ENCODE assay signal across 21 mouse cellular contexts in genomic region chr12:54577235-54577634, GRCm38 (mm10).
A peak's percentile ranks its signal among the peaks of the same experiment; 100 is the strongest.
DNase-seq lines count a peak whose midpoint lies in the region; ATAC-seq and TF ChIP-seq lines count a peak whose summit lies in the region.
"Had no signal": no experiment of that assay in that cellular context is flagged by ENCODE, and none has a peak within 500 bp of the region (broad histone marks: within the 10 kb centered on the region; RNA-seq: fewer than 3 reads in every experiment).

No protein-coding gene starts in this region.

- ATAC-seq in kidney, embryonic 14.5 days (ENCODE audit: low FRiP score, low TSS enrichment) = peak; percentile 55; the same call in 1 of the 2 replicates
- ATAC-seq: CD4-positive, CD25-positive, alpha-beta regulatory T cell, adult 4 months; forebrain, postnatal 0 days; Patski had no signal

- 4% methylated on average over 5 of the region's 5 CpGs for WGBS in kidney, embryonic 14.5 days

- no peaks in the 10 kb centered on the region for H3K9me3 ChIP-seq in kidney, embryonic 14.5 days (ENCODE audit: control insufficient read depth, low read length)
- H3K9me3 ChIP-seq: embryonic facial prominence, embryonic 12.5 days; hindbrain, embryonic 12.5 days; liver, embryonic 13.5 days; lung, embryonic 15.5 days; midbrain, embryonic 12.5 days had no signal

- no peak overlapping the region for H3K9ac ChIP-seq in kidney, embryonic 14.5 days (ENCODE audit: low read depth, low read length)
- H3K9ac ChIP-seq: embryonic facial prominence, embryonic 12.5 days; forebrain, postnatal 0 days; hindbrain, embryonic 12.5 days; liver, embryonic 13.5 days; lung, embryonic 15.5 days; midbrain, embryonic 12.5 days had no signal

- no peaks in the 10 kb centered on the region; the same call in 1 of the 2 replicates for H3K4me1 ChIP-seq in kidney, embryonic 14.5 days (ENCODE audit: control insufficient read depth, insufficient read depth, low read length)
- H3K4me1 ChIP-seq in bone marrow macrophage, adult 2 months (ENCODE audit: control insufficient read depth, insufficient read depth, low read length) = peaks cover 6% of the 10 kb centered on the region; the same call in 1 of the 2 replicates
- H3K4me1 ChIP-seq: embryonic facial prominence, embryonic 12.5 days; hindbrain, embryonic 12.5 days; liver, embryonic 13.5 days; lung, embryonic 15.5 days; midbrain, embryonic 12.5 days had no signal

- H3K27ac ChIP-seq in kidney, embryonic 14.5 days (ENCODE audit: low read depth, low read length) = no peak overlapping the region
- 0 out of 2 replicates have a peak overlapping the region, but pooled peaks have one; percentile 12 for H3K27ac ChIP-seq in bone marrow macrophage, adult 2 months (ENCODE audit: insufficient read depth, low read depth, low read length)
- H3K27ac ChIP-seq: embryonic facial prominence, embryonic 12.5 days; heart, adult 2 months; hindbrain, embryonic 12.5 days; left cerebral cortex, adult 2 months; liver, embryonic 13.5 days; lung, embryonic 15.5 days; midbrain, embryonic 12.5 days had no signal

- H3K4me2 ChIP-seq in kidney, embryonic 14.5 days (replicated peaks; ENCODE audit: low read depth, low read length) = no peak overlapping the region
- H3K4me2 ChIP-seq: embryonic facial prominence, embryonic 12.5 days; hindbrain, embryonic 12.5 days; liver, embryonic 13.5 days; lung, embryonic 15.5 days; midbrain, embryonic 12.5 days had no signal

- H3K36me3 ChIP-seq in kidney, embryonic 14.5 days (ENCODE audit: control insufficient read depth, insufficient read depth, low read length) = no peaks in the 10 kb centered on the region
- H3K36me3 ChIP-seq: embryonic facial prominence, embryonic 12.5 days; hindbrain, embryonic 12.5 days; liver, embryonic 13.5 days; lung, embryonic 15.5 days; midbrain, embryonic 12.5 days had no signal

- no peak overlapping the region for H3K4me3 ChIP-seq in kidney, embryonic 14.5 days (ENCODE audit: low read length)
- H3K4me3 ChIP-seq in bone marrow macrophage, adult 2 months (ENCODE audit: insufficient read depth, low read length) = no peak overlapping the region
- H3K4me3 ChIP-seq: embryonic facial prominence, embryonic 12.5 days; heart, adult 2 months; hindbrain, embryonic 12.5 days; left cerebral cortex, adult 2 months; liver, embryonic 13.5 days; lung, embryonic 15.5 days; midbrain, embryonic 12.5 days had no signal

- TF ChIP-seq CTCF in bone marrow macrophage, adult 2 months (IDR thresholded peaks at IDR 0.05; ENCODE audit: low read depth, low read length) = no peak

- DNase-seq in kidney, postnatal 36 days = no peak
- peak; percentile 27 for DNase-seq in 3T3-L1 (ENCODE audit: low read depth, low spot score)
- DNase-seq in mesoderm, embryonic 11.5 days (ENCODE audit: low read depth, low spot score) = peak; percentile 20
- DNase-seq in heart, adult 8-10 months (ENCODE audit: low spot score) = no peak
- no peak for DNase-seq in right cerebral cortex, postnatal 14 days
- DNase-seq: cerebellum, adult 8-10 months; forebrain, postnatal 0 days; gastrocnemius, postnatal 36 days; heart, adult 2 months; liver, embryonic 13.5 days; right cerebral cortex, postnatal 25 days; spleen, adult 18-20 months had no signal

- TF ChIP-seq POLR2A in bone marrow macrophage, adult 2 months (IDR thresholded peaks at IDR 0.05; ENCODE audit: borderline replicate concordance, low read depth, low read length) = no peak

- H3K27me3 ChIP-seq in kidney, embryonic 14.5 days (ENCODE audit: control insufficient read depth, insufficient read depth, low read length) = no peaks in the 10 kb centered on the region
- H3K27me3 ChIP-seq: embryonic facial prominence, embryonic 12.5 days; hindbrain, embryonic 12.5 days; liver, embryonic 13.5 days; lung, embryonic 15.5 days; midbrain, embryonic 12.5 days; Patski had no signal

Comparison
In these comparisons a context has a peak if more than half of its experiments do, and no peak if none do; other contexts are left out.
1. DNase-seq: peak in 3T3-L1 (single experiment) and mesoderm, embryonic 11.5 days (single experiment); none in kidney, postnatal 36 days (0 of 2), heart, adult 8-10 months (single experiment) and right cerebral cortex, postnatal 14 days (single experiment).